Mouse (Mus musculus): ENCODE measurements around the gene Cxcl13. TPM values are rescaled to one million over a fixed set of nuclear protein-coding genes. Genes with fewer than 3 reads are reported as not detected.

The Cxcl13 gene
- polyA plus RNA-seq, 1 experiment: 5.7 TPM

Other genes starting within 250 kb of the Cxcl13 start
- gene Gm7978, start 220.8 kb upstream of the Cxcl13 start, polyA plus RNA-seq (2012; ENCODE audit: insufficient read depth, insufficient read length, missing spikeins): not detected in 2 replicates
- not detected in 2 replicates for gene Gm7982, start 214.9 kb upstream of the Cxcl13 start, polyA plus RNA-seq (2012; ENCODE audit: insufficient read depth, insufficient read length, missing spikeins)
- gene E330014E10Rik, start 181.0 kb upstream of the Cxcl13 start, polyA plus RNA-seq (2012; ENCODE audit: insufficient read depth, insufficient read length, missing spikeins): not detected in 2 replicates
- gene Cnot6l, start 207.2 kb downstream of the Cxcl13 start, polyA plus RNA-seq (2012; ENCODE audit: insufficient read depth, insufficient read length, missing spikeins): 8.9 and 11.8 TPM in 2 replicates